Mouse (Mus musculus) midbrain, embryonic 16.5 days (tissue): ENCODE data around the gene Mamstr. TPM values are rescaled to one million over a fixed set of nuclear protein-coding genes. Genes with fewer than 3 reads are reported as not detected.

Source experiments
- ATAC-seq: fragments of 200-750 bp; cut with Nextera tagmentation; 2 replicates; pipeline ENCODE4 v1.8.0; 2017; ENCODE audit warnings: moderate TSS enrichment
- H3K27ac ChIP-seq: fragments of 300-500 bp; sonication (generic); 2 replicates; pipeline ENCODE4 v1.5.1; 2014; ENCODE audit warnings: mild to moderate bottlenecking, low read length, mixed read lengths
- H3K27me3 ChIP-seq: fragments of 300-500 bp; sonication (generic); 2 replicates; pipeline ENCODE4 v1.6.1; 2014; ENCODE audit warnings: low read depth, low read length, mixed read lengths; ENCODE audit not compliant: control insufficient read depth, insufficient read depth
- H3K36me3 ChIP-seq: fragments of 300-500 bp; sonication (generic); 2 replicates; pipeline ENCODE4 v1.6.1; 2014; ENCODE audit warnings: mild to moderate bottlenecking, low read length, moderate library complexity, mixed read lengths; ENCODE audit not compliant: control insufficient read depth, insufficient read depth
- H3K4me1 ChIP-seq: fragments of 300-500 bp; sonication (generic); 2 replicates; pipeline ENCODE4 v1.6.1; 2014; ENCODE audit warnings: mild to moderate bottlenecking, low read length, mixed read lengths; ENCODE audit not compliant: control insufficient read depth, insufficient read depth
- H3K4me2 ChIP-seq: fragments of 300-500 bp; sonication (generic); 2 replicates; pipeline ENCODE4 v1.6.1; 2014; ENCODE audit warnings: mild to moderate bottlenecking, low read length, mixed read lengths
- H3K4me3 ChIP-seq: fragments of 300-500 bp; sonication (generic); 2 replicates; pipeline ENCODE4 v1.5.1; 2014; ENCODE audit warnings: low read depth, mild to moderate bottlenecking, low read length, moderate library complexity, mixed read lengths
- H3K9ac ChIP-seq: fragments of 300-500 bp; sonication (generic); 2 replicates; pipeline ENCODE4 v1.6.1; 2014; ENCODE audit warnings: low read depth, low read length, mixed read lengths
- H3K9me3 ChIP-seq: fragments of 300-500 bp; sonication (generic); replicated peaks from 2 replicates; pipeline ENCODE4 v1.6.1; 2014; ENCODE audit warnings: mild to moderate bottlenecking, low read length, mixed read lengths; ENCODE audit not compliant: control insufficient read depth, poor library complexity, severe bottlenecking
- WGBS: fragments of 180-500 bp; shearing (Covaris S2); extraction: QIAGEN DNeasy Blood & Tissue Kit; methylation state at CpG from one replicate; pipeline ENCODE4 v1.1.7; 2014; 5-methylcytosine and 5-hydroxymethylcytosine counted together
- polyA plus RNA-seq: library from polyadenylated mRNA; unstranded; fragments of >200 nt; fragmentation: Nextera tagmentation; extraction: Ambion mirVana; gene quantifications from 2 replicates; pipeline ENCODE4 v1.2.1, GENCODE M21; 2015

Mamstr gene
- polyA plus RNA-seq, 1 experiment from 2014 or later, result 3.4 TPM

- 93% methylated on average over 11 of the region's 11 CpGs for whole genome bisulfite sequencing
- Histone ChIP-seq H3K4me2 (no peak overlapping the region), H3K36me3 (no peaks in the 10 kb centered on the region), H3K4me1 (peaks cover 8% of the 10 kb centered on the region; the same call in 1 of the 2 replicates), H3K27ac (no peak overlapping the region), H3K9me3 (no peaks in the 10 kb centered on the region), H3K4me3 (no peak overlapping the region), H3K27me3 (peaks cover 4% of the 10 kb centered on the region), H3K9ac (no peak overlapping the region)
- ATAC-seq, result no peak
Observed at GRCm38 (mm10) chr7:45623507-45623906, 16.3 kb upstream of the Mamstr start.

- no peak for ATAC-seq
- no peak overlapping the region for H3K27ac ChIP-seq
- H3K4me3 ChIP-seq, result no peak overlapping the region
- H3K27me3 ChIP-seq, result no peaks in the 10 kb centered on the region; the same call in 1 of the 2 replicates
- no peaks in the 10 kb centered on the region for H3K36me3 ChIP-seq
- no peaks in the 10 kb centered on the region for H3K9me3 ChIP-seq
- WGBS, result 90% methylated on average over 3 of the region's 3 CpGs
- no peak overlapping the region for H3K9ac ChIP-seq
- H3K4me1 ChIP-seq, result peaks cover 8% of the 10 kb centered on the region; the same call in 1 of the 2 replicates
- H3K4me2 ChIP-seq, result no peak overlapping the region
Observed at GRCm38 (mm10) chr7:45624718-45625117, 15.1 kb upstream of the Mamstr start.

GRCm38 (mm10) chr7:45625481-45625880 is 14.3 kb upstream of the Mamstr start:
- Histone ChIP-seq H3K36me3 (no peaks in the 10 kb centered on the region), H3K4me2 (no peak overlapping the region), H3K9me3 (no peaks in the 10 kb centered on the region), H3K27me3 (no peaks in the 10 kb centered on the region), H3K4me1 (peaks cover 8% of the 10 kb centered on the region; the same call in 1 of the 2 replicates), H3K27ac (no peak overlapping the region), H3K4me3 (no peak overlapping the region), H3K9ac (no peak overlapping the region)
- no peak for ATAC-seq
- WGBS, result 87% methylated on average over 8 of the region's 8 CpGs

GRCm38 (mm10) chr7:45626571-45627076 is 13.2 kb upstream of the Mamstr start:
- H3K4me3 ChIP-seq, result no peak overlapping the region
- 89% methylated on average over 7 of the region's 7 CpGs for whole genome bisulfite sequencing
- no peaks in the 10 kb centered on the region for H3K36me3 ChIP-seq
- H3K4me1 ChIP-seq, result peaks cover 8% of the 10 kb centered on the region; the same call in 1 of the 2 replicates
- no peak overlapping the region for H3K4me2 ChIP-seq
- no peaks in the 10 kb centered on the region; the same call in 1 of the 2 replicates for H3K27me3 ChIP-seq
- ATAC-seq, result no peak
- H3K27ac ChIP-seq, result no peak overlapping the region
- H3K9me3 ChIP-seq, result no peaks in the 10 kb centered on the region
- H3K9ac ChIP-seq, result no peak overlapping the region

GRCm38 (mm10) chr7:45627261-45627660 is 12.5 kb upstream of the Mamstr start, which contains the start of gene Rasip1:
Gene Rasip1, plus strand, starts transcription at chr7:45627488.
- Histone ChIP-seq H3K27ac (peak within 1 kb of the TSS; percentile 93), H3K4me1 (peaks cover 9% of the 10 kb centered on the region; the same call in 1 of the 2 replicates), H3K27me3 (peaks cover 2% of the 10 kb centered on the region), H3K4me2 (peak within 1 kb of the TSS; percentile 90), H3K9me3 (no peaks in the 10 kb centered on the region), H3K36me3 (no peaks in the 10 kb centered on the region), H3K9ac (peak within 1 kb of the TSS; percentile 92), H3K4me3 (peak within 1 kb of the TSS; percentile 61)
- WGBS, result 92% methylated on average over 9 of the region's 9 CpGs
- no peak for ATAC-seq

- Histone ChIP-seq H3K36me3 (no peaks in the 10 kb centered on the region; the same call in 1 of the 2 replicates), H3K4me2 (peak overlapping the region; percentile 90), H3K4me1 (peaks cover 11% of the 10 kb centered on the region; the same call in 1 of the 2 replicates), H3K27me3 (peaks cover 2% of the 10 kb centered on the region), H3K4me3 (peak overlapping the region; percentile 61), H3K9me3 (no peaks in the 10 kb centered on the region), H3K27ac (peak overlapping the region; percentile 93), H3K9ac (peak overlapping the region; percentile 92)
- under 1% methylated on average over 104 of the region's 105 CpGs for WGBS
- ATAC-seq, result peak; percentile 89
Observed at GRCm38 (mm10) chr7:45628364-45629294, 11.1 kb upstream of the Mamstr start.

- WGBS, result 71% methylated on average over 23 of the region's 23 CpGs
Observed at GRCm38 (mm10) chr7:45630064-45630907, 9.5 kb upstream of the Mamstr start.

GRCm38 (mm10) chr7:45632499-45632898 is 7.3 kb upstream of the Mamstr start:
- Histone ChIP-seq H3K4me3 (peak overlapping the region; percentile 17; the same call in 1 of the 2 replicates), H3K36me3 (peaks cover 13% of the 10 kb centered on the region), H3K9ac (peak overlapping the region; percentile 39), H3K4me2 (peak overlapping the region; percentile 42), H3K9me3 (no peaks in the 10 kb centered on the region), H3K4me1 (peaks cover 11% of the 10 kb centered on the region; the same call in 1 of the 2 replicates), H3K27ac (no peak overlapping the region), H3K27me3 (peaks cover 2% of the 10 kb centered on the region)
- ATAC-seq, result no peak
- WGBS, result 24% methylated on average over 33 of the region's 35 CpGs

More at GRCm38 (mm10) chr7:45630064-45630907, 9.5 kb upstream of the Mamstr start:
- no peaks in the 10 kb centered on the region for H3K9me3 ChIP-seq
- H3K4me2 ChIP-seq, result no peak overlapping the region
- H3K27me3 ChIP-seq, result peaks cover 2% of the 10 kb centered on the region
- H3K36me3 ChIP-seq, result peaks cover under 1% of the 10 kb centered on the region
- no peak overlapping the region for H3K27ac ChIP-seq
- ATAC-seq, result no peak
- no peak overlapping the region for H3K4me3 ChIP-seq
- peaks cover 11% of the 10 kb centered on the region; the same call in 1 of the 2 replicates for H3K4me1 ChIP-seq
- no peak overlapping the region for H3K9ac ChIP-seq
